Mouse (Mus musculus) CH12.LX (cell line): ENCODE results near the gene Gm10644. TPM values are rescaled to one million over a fixed set of nuclear protein-coding genes. Genes with fewer than 3 reads are reported as not detected.

Experiments used
- DNase-seq: peaks from one replicate; pipeline ENCODE4 v3.0.0-alpha.2; 2013; ENCODE audit errors: extremely low read depth
- H3K27ac ChIP-seq: 2 replicates; pipeline ENCODE4 v1.5.1; 2012; ENCODE audit warnings: low read depth, mild to moderate bottlenecking, control low read depth, moderate library complexity; ENCODE audit not compliant: insufficient read depth
- H3K27me3 ChIP-seq: replicated peaks from 2 replicates; pipeline ENCODE3; 2012; ENCODE audit warnings: inconsistent platforms
- H3K36me3 ChIP-seq, 2 experiments: replicated peaks in 1 of 2; 2 replicates each; pipeline versions ENCODE3 to v1.6.1; 2012; ENCODE audit warnings: inconsistent platforms in 1 of 2, low read length in 1 of 2, mild to moderate bottlenecking in 1 of 2, mixed read lengths in 1 of 2, moderate library complexity in 1 of 2; ENCODE audit not compliant: control insufficient read depth in 1 of 2, insufficient read depth in 1 of 2
- H3K4me1 ChIP-seq, 2 experiments: 2 replicates each; pipeline ENCODE4 v1.6.1; 2012; ENCODE audit warnings: inconsistent platforms in 1 of 2, moderate library complexity in 1 of 2; ENCODE audit not compliant: insufficient read depth in 2 of 2, control insufficient read depth in 1 of 2
- H3K4me2 ChIP-seq: 2 replicates; pipeline ENCODE4 v1.6.1; 2012; ENCODE audit warnings: low read depth, mild to moderate bottlenecking, control low read depth; ENCODE audit not compliant: poor library complexity, insufficient read depth, severe bottlenecking
- H3K4me3 ChIP-seq, 3 experiments: fragments of 150-350 bp in 1 of 3; sonication (generic) in 1 of 3; replicated peaks in 1 of 3; 2 replicates each; pipeline versions ENCODE3 to v1.5.1; 2011 to 2012; ENCODE audit warnings: low read depth in 2 of 3, low read length in 2 of 3, mild to moderate bottlenecking in 2 of 3, moderate library complexity in 2 of 3, control low read depth in 1 of 3, improper control_type of control experiment in 1 of 3, inconsistent platforms in 1 of 3, mixed read lengths in 1 of 3; ENCODE audit not compliant: poor library complexity in 1 of 3
- H3K79me2 ChIP-seq: replicated peaks from 2 replicates; pipeline ENCODE4 v1.6.1; 2012; ENCODE audit warnings: mild to moderate bottlenecking, moderate library complexity; ENCODE audit not compliant: control insufficient read depth, poor library complexity, insufficient read depth, severe bottlenecking; ENCODE audit errors: extremely low read depth
- H3K9ac ChIP-seq: 2 replicates; pipeline ENCODE4 v1.6.1; 2012; ENCODE audit warnings: low read depth, mild to moderate bottlenecking, control low read depth, moderate library complexity; ENCODE audit not compliant: insufficient read depth
- H3K9me3 ChIP-seq: replicated peaks from 2 replicates; pipeline ENCODE3; 2012; ENCODE audit warnings: low read length, inconsistent platforms, mixed read lengths
- BHLHE40 ChIP-seq: IDR thresholded peaks from 2 replicates; pipeline ENCODE4 v1.6.1; 2011; ENCODE audit warnings: mild to moderate bottlenecking, low read depth, low read length, improper control_type of control experiment
- CHD1 ChIP-seq: IDR thresholded peaks from 2 replicates; pipeline ENCODE4 v1.6.1; 2012; ENCODE audit warnings: low read depth, low read length, improper control_type of control experiment, inconsistent platforms
- E2F4 ChIP-seq: IDR thresholded peaks from 2 replicates; pipeline ENCODE4 v1.6.1; 2011; ENCODE audit warnings: low read depth, low read length, improper control_type of control experiment; ENCODE audit not compliant: insufficient replicate concordance
- EP300 ChIP-seq: IDR thresholded peaks from 2 replicates; pipeline ENCODE4 v1.6.1; 2011; ENCODE audit warnings: low read length, improper control_type of control experiment
- HCFC1 ChIP-seq: IDR thresholded peaks from 2 replicates; pipeline ENCODE4 v1.6.1; 2012; ENCODE audit warnings: low read depth, mild to moderate bottlenecking, inconsistent platforms, low read length, improper control_type of control experiment
- JUND ChIP-seq: conservative IDR thresholded peaks from 2 replicates; pipeline ENCODE4 v1.6.1; 2011; ENCODE audit warnings: low read depth, low read length, improper control_type of control experiment
- KAT2A ChIP-seq: IDR thresholded peaks from 2 replicates; pipeline ENCODE4 v1.6.1; 2012; ENCODE audit warnings: low read length, improper control_type of control experiment, inconsistent platforms; ENCODE audit not compliant: insufficient replicate concordance
- MAFK ChIP-seq: IDR thresholded peaks from 2 replicates; pipeline ENCODE4 v1.6.1; 2011; ENCODE audit warnings: low read length, improper control_type of control experiment; ENCODE audit not compliant: insufficient replicate concordance
- MAX ChIP-seq: IDR thresholded peaks from 2 replicates; pipeline ENCODE4 v1.6.1; 2011; ENCODE audit warnings: low read length, improper control_type of control experiment
- MAZ ChIP-seq: IDR thresholded peaks from 2 replicates; pipeline ENCODE4 v1.6.1; 2012; ENCODE audit warnings: low read depth, mild to moderate bottlenecking, inconsistent platforms, low read length, improper control_type of control experiment, moderate library complexity
- MEF2A ChIP-seq: IDR thresholded peaks from 2 replicates; pipeline ENCODE4 v1.6.1; 2014; ENCODE audit warnings: low read depth, mild to moderate bottlenecking, inconsistent platforms, low read length, improper control_type of control experiment, borderline replicate concordance
- MXI1 ChIP-seq: IDR thresholded peaks from 2 replicates; pipeline ENCODE4 v1.6.1; 2011; ENCODE audit warnings: mild to moderate bottlenecking, low read depth, low read length, improper control_type of control experiment
- NELFE ChIP-seq: IDR thresholded peaks from 2 replicates; pipeline ENCODE4 v1.6.1; 2011; ENCODE audit warnings: low read depth, low read length, improper control_type of control experiment
- POLR2A ChIP-seq: IDR thresholded peaks from 2 replicates; pipeline ENCODE4 v1.6.1; 2011; ENCODE audit warnings: low read depth, mild to moderate bottlenecking, improper control_type of control experiment, low read length
- POLR2AphosphoS2 ChIP-seq: IDR thresholded peaks from 2 replicates; pipeline ENCODE4 v1.6.1; 2011; ENCODE audit warnings: low read depth, low read length, improper control_type of control experiment
- TBP ChIP-seq: conservative IDR thresholded peaks from 2 replicates; pipeline ENCODE4 v1.6.1; 2011; ENCODE audit warnings: low read depth, low read length, improper control_type of control experiment
- TCF12 ChIP-seq: IDR thresholded peaks from 2 replicates; pipeline ENCODE4 v1.6.1; 2014; ENCODE audit warnings: low read depth, mild to moderate bottlenecking, inconsistent platforms, low read length, improper control_type of control experiment
- USF2 ChIP-seq: conservative IDR thresholded peaks from 2 replicates; pipeline ENCODE4 v1.6.1; 2011; ENCODE audit warnings: low read depth, low read length, improper control_type of control experiment
- ZC3H11A ChIP-seq: IDR thresholded peaks from 2 replicates; pipeline ENCODE4 v1.6.1; 2012; ENCODE audit warnings: low read depth, mild to moderate bottlenecking, inconsistent platforms, low read length, improper control_type of control experiment
- dilution Hi-C: fragments of 300-500 bp; cut with MboI; formaldehyde crosslinking; loops from 2 replicates; pipeline ENCODE4 v1.14.3; 2020; ENCODE audit warnings: low sequenced_read_pairs; ENCODE audit not compliant: extremely low pct_unique_long_range_greater_than_20kb, extremely low pct_ligation_motif_present
- in situ Hi-C: fragments of 300-500 bp; cut with MboI; formaldehyde crosslinking; loops from 3 replicates; pipeline ENCODE4 v1.14.3; 2019; ENCODE audit warnings: low sequenced_read_pairs, low pct_ligation_motif_present, low pct_unique_long_range_greater_than_20kb, mixed read lengths
- polyA plus RNA-seq: library from polyadenylated mRNA; unstranded; fragments of >175 nt; gene quantifications from 2 replicates; pipeline ENCODE4 v1.2.1, GENCODE M21; 2012; ENCODE audit warnings: low read depth; ENCODE audit not compliant: insufficient read length
- total RNA-seq, 2 experiments: library from RNA; depleted of rRNA; stranded (reverse); fragments of 300-350 nt in 1 of 2; fragments of >200 nt in 1 of 2; gene quantifications; 2 replicates each; pipeline ENCODE4 v1.2.3; 2012 to 2014

The Gm10644 gene
- total and polyA plus RNA-seq, 3 experiments, result 0.44 to 1.7 (median 0.58) TPM

DNA sequence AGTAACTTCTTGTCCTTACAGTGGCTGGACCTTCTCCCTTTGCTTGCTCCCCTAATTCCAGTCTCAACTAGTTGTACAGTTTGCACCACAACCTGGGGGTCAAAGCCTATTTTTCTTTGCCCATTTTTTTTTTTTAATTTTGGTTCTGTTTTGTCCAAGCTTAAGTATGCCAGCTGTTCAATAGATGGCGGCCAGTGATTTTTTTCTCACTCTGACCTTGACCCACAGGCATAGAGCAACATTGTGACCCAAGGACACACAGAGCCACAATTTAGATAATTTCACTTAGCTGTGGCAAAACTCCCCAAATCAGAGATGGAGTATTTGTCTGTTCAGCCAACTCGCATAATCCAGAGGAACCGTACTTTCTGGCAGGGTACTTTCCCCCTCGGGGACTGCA is 16.1 kb upstream of the Gm10644 start:
- Histone ChIP-seq H3K27ac (no peak overlapping the region), H3K4me1 (peaks cover 12 to 24% of the 10 kb centered on the region in 2 experiments), H3K4me3 (no peak overlapping the region), H3K79me2 (peaks cover 4% of the 10 kb centered on the region; the same call in 1 of the 2 replicates), H3K27me3 (no peaks in the 10 kb centered on the region), H3K9ac (no peak overlapping the region), H3K9me3 (no peaks in the 10 kb centered on the region), H3K4me2 (no peak overlapping the region), H3K36me3 (peaks cover 27 to 51% of the 10 kb centered on the region in 2 experiments)
- no peak for TF ChIP-seq ZC3H11A
- TF ChIP-seq TCF12, result no peak
- TF ChIP-seq BHLHE40, result no peak
- TF ChIP-seq POLR2A, result no peak
- no peak for TF ChIP-seq POLR2AphosphoS2
- no peak for TF ChIP-seq NELFE
- no peak for TF ChIP-seq E2F4
- no peak for TF ChIP-seq JUND
- TF ChIP-seq USF2, result no peak
- TF ChIP-seq MAFK, result no peak
- no peak for TF ChIP-seq MEF2A
- TF ChIP-seq MAZ, result no peak
- TF ChIP-seq HCFC1, result no peak
- in situ Hi-C loops, result no loop called here
- dilution Hi-C loops, result no loop called here
- no peak for DNase-seq

DNA sequence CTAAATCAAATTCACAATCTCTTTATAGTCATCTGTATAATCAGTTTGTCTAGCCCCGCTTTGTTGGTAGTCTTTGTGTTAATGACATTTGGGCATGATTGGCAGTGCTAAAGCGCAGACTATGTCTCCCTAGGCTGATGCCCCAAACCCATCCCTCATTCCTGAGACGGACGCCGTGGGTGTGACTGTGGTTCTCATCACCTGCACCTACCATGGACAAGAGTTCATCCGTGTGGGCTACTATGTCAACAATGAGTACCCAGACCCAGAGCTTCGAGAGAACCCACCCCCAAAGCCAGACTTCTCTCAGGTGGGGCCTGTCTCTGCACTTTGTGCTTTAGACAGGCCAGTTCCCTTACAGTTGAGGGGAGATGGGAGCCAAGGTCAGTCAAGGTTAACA is 12.7 kb upstream of the Gm10644 start:
- dilution Hi-C loops, result no loop called here
- DNase-seq, result no peak
- Histone ChIP-seq H3K9me3 (no peaks in the 10 kb centered on the region), H3K27me3 (no peaks in the 10 kb centered on the region), H3K27ac (no peak overlapping the region), H3K4me3 (no peak overlapping the region), H3K9ac (no peak overlapping the region), H3K79me2 (peaks cover 5% of the 10 kb centered on the region)
- TF ChIP-seq BHLHE40 (no peak), HCFC1 (no peak), TBP (no peak), MXI1 (no peak), MAX (no peak), EP300 (no peak), KAT2A (no peak), MAFK (no peak), CHD1 (no peak)
- TF ChIP-seq, all 38 proteins: peak for 0
- in situ Hi-C loops, result no loop called here
- Histone ChIP-seq H3K36me3 (peaks cover 41 to 82% of the 10 kb centered on the region in 2 experiments), H3K4me1 (peaks cover 6 to 15% of the 10 kb centered on the region in 2 experiments), H3K4me2 (no peak overlapping the region)
